Mouse (Mus musculus): ENCODE results near the gene Tmem87b. TPM values are rescaled to one million over a fixed set of nuclear protein-coding genes. Genes with fewer than 3 reads are reported as not detected.

The Tmem87b gene
- 41.1 and 43.4 TPM in 2 replicates for polyA plus RNA-seq (2015; fragmentation: Nextera tagmentation; extraction: Ambion mirVana)

DNA sequence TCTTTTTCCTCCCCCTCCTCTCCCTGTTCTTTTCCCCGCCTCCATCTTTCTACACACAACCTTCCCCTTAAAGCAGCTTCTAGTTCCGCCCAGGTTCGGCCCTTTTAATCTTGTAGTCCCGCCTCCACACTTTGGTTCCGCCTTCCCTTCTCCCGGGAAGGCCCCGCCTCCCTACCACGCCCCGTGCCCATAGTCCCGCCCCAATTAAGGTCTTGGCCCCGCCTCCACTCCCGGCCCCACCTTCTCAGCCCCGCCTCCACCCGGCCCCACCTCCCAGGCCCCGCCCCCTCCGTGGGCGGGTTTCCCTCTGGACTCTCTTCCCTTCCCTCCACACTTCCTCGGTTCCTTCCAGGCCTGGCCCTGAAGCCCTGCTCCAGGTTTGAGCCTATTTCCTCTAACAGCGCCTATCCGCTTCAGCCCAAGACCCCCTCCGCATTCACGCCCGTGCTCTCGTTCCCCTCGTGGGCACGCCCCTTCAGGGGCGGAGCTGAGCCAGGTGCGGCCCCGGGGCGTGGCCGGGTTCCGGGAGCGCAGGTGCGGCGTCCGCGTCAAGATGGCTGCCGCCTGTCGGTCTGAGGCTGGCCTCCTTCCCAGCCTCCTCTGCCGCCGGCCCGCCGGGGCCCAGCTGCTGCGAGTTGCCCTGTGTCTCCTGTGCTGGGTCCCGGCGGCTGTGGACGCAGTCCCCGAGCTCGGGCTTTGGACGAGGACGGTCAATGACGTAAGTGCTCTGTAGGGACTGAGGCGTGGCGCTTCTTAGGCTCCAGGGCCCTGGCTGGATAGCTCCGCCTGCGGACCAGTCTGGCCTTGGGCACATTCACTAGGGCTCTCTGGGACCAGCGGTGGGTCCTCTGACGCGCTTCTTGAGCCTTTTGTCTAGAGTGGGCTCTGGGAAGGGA is at the start of gene Tmem87b:
Gene Tmem87b, plus strand, starts transcription at position 333 of the 896 bp plus-strand sequence.
- H3K9ac ChIP-seq (replicated peaks): peak within 1 kb of the TSS; percentile 62
- H3K9me3 ChIP-seq: no peaks in the 10 kb centered on the region
- H3K27ac ChIP-seq (replicated peaks): peak within 1 kb of the TSS; percentile 94
- no peaks in the 10 kb centered on the region for H3K36me3 ChIP-seq
- H3K4me1 ChIP-seq: peaks cover 18% of the 10 kb centered on the region
- H3K4me2 ChIP-seq (replicated peaks): peak within 1 kb of the TSS; percentile 70
- ATAC-seq (replicated peaks): peak; percentile 97
- under 1% methylated on average over 59 of the region's 59 CpGs for WGBS
- H3K27me3 ChIP-seq: no peaks in the 10 kb centered on the region
- peak within 1 kb of the TSS; percentile 65 for H3K4me3 ChIP-seq

DNA sequence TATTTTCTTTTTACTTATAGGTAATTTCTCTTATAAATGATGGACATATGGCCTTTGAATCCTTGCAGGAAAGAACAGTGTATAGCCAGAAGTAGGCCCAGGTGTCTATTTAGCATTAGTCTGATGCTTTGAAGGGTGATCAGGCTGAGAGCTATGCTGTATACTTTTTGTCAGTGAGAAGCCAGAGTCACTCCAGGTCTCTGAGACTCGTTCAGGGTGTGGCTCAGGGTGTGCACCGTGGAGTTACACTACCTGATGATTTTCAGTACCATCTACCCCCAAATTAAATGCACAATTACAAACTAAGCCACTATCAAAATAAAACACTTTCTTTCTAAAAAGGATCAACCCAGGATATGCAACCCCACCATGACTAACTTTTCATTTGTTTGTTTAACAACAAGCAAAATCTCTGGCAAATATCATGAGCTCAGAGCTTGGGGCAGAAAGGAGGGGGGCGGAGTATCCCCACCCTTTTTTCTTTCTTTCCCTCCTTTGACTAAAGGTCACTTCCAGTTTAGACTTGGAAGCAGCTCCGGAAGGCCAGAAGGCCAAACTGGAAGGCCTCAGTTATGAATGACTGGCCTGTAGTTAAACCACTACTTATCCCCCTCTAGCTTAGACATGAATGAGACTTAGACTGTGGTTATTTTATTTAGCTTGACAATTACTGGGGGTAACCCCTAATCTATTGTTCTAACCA is 49.2 kb upstream of the Tmem87b start:
- H3K9me3 ChIP-seq: no peaks in the 10 kb centered on the region
- no peak for ATAC-seq (replicated peaks)
- WGBS: 78% methylated on average over 4 of the region's 4 CpGs
- H3K9ac ChIP-seq (replicated peaks): no peak overlapping the region
- H3K27ac ChIP-seq (replicated peaks): no peak overlapping the region
- H3K36me3 ChIP-seq: no peaks in the 10 kb centered on the region
- H3K4me3 ChIP-seq: no peak overlapping the region
- H3K4me2 ChIP-seq (replicated peaks): no peak overlapping the region
- H3K27me3 ChIP-seq: no peaks in the 10 kb centered on the region
- H3K4me1 ChIP-seq: no peaks in the 10 kb centered on the region

DNA sequence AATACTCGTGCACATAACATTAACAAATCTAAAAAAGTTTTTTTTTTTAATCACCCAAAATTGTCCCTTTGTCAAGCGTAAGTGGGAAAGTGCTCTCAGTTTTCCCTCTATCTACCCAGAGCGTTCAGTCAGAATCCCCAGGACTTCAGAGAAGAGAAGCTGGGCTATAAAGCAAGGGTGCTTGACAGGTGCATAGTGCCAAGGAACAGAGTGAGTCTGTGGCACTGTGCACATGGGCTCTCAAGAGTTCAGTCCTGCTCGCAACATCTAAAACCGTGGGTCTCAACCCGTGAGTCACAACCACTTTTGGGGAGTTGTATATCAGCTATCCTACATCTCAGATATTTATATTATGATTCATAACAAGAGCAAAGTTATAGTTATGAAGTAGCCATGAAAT is 47.4 kb upstream of the Tmem87b start:
- WGBS: 90% methylated on average over 6 of the region's 6 CpGs
- H3K9ac ChIP-seq (replicated peaks): no peak overlapping the region
- H3K27ac ChIP-seq (replicated peaks): no peak overlapping the region
- H3K4me3 ChIP-seq: no peak overlapping the region
- H3K4me1 ChIP-seq: no peaks in the 10 kb centered on the region
- no peak for ATAC-seq (replicated peaks)
- no peaks in the 10 kb centered on the region for H3K36me3 ChIP-seq
- H3K9me3 ChIP-seq: no peaks in the 10 kb centered on the region
- no peak overlapping the region for H3K4me2 ChIP-seq (replicated peaks)
- H3K27me3 ChIP-seq: no peaks in the 10 kb centered on the region

DNA sequence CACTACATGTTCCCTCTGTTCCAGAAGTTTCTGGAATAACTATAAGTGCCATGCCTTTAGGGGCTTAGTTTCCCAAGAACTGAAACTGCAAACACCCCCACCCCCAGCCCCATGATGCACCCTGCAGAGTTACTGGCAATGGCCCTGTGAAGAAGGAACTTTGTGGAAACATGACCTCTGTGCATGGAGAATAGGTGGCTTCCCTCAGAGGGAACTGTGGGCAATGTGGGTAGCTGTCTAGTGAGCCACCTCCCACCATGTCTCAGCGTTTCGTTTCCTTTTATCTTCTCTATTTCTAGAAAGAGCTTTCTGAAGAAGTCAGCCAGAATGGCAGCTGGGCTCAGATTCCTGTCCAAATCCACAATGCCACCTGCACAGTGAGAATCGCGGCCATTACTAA is 46.9 kb upstream of the Tmem87b start:
- ATAC-seq (replicated peaks): no peak
- Histone ChIP-seq H3K9ac (replicated peaks) (no peak overlapping the region), H3K27ac (replicated peaks) (no peak overlapping the region), H3K4me2 (replicated peaks) (no peak overlapping the region), H3K27me3 (no peaks in the 10 kb centered on the region), H3K9me3 (no peaks in the 10 kb centered on the region), H3K4me1 (no peaks in the 10 kb centered on the region), H3K4me3 (no peak overlapping the region), H3K36me3 (no peaks in the 10 kb centered on the region)
- WGBS: 81% methylated on average over 4 of the region's 4 CpGs

DNA sequence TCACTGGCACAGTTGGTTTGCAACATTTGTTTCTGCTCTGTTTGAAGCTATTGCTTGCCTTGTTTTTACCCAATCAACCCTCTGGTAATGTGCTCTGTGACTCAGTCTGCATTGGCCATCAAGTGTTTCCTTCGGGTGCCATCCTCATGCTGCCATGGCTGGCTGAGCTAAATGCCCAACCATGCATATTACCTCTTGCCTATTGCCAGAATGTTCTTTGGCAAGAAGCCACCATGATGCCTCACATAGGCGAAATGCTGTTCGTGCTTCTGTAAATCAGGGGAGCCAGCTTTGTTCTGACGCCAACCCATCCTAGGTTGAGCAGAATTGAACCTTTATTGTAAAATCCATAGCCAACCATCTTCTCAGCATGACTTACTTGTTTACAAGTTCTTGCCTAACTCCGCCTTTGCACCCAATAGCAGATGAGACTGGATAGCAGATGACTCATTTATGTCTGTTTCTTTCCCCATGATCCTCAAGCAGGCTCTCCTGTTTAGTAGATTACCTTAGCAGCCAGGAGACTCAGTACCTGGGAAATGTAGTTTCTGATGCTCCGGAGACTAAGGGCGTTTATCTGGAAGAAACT is 46.1 kb upstream of the Tmem87b start:
- Histone ChIP-seq H3K27ac (replicated peaks) (no peak overlapping the region), H3K9ac (replicated peaks) (no peak overlapping the region), H3K4me3 (no peak overlapping the region), H3K4me2 (replicated peaks) (no peak overlapping the region), H3K36me3 (no peaks in the 10 kb centered on the region), H3K9me3 (no peaks in the 10 kb centered on the region), H3K4me1 (no peaks in the 10 kb centered on the region), H3K27me3 (no peaks in the 10 kb centered on the region)
- 74% methylated on average over 7 of the region's 7 CpGs for WGBS
- no peak for ATAC-seq (replicated peaks)

DNA sequence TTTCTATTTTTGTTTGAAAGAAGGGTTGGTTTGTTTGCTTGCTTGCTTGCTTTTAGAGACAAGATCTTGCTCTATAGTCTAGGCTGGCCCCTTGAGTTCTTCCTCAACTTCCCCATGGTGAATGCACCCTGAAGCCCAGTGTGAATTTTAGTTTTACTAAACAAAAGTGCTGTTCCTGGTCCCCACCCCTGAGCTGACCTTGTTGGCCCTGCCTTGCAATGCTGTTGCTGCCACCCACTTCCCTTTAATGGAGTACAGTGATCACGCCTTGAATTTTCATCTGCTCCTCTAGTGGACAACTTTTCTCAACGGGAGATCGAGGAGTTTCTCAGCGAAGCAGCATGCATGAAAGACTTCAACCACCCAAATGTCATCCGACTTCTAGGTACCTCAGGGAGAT is 35.7 kb upstream of the Tmem87b start:
- Histone ChIP-seq H3K27ac (replicated peaks) (no peak overlapping the region), H3K9ac (replicated peaks) (no peak overlapping the region), H3K4me2 (replicated peaks) (no peak overlapping the region), H3K36me3 (no peaks in the 10 kb centered on the region), H3K4me1 (no peaks in the 10 kb centered on the region), H3K9me3 (no peaks in the 10 kb centered on the region), H3K27me3 (no peaks in the 10 kb centered on the region), H3K4me3 (no peak overlapping the region)
- no peak for ATAC-seq (replicated peaks)
- WGBS: 96% methylated on average over 5 of the region's 5 CpGs

DNA sequence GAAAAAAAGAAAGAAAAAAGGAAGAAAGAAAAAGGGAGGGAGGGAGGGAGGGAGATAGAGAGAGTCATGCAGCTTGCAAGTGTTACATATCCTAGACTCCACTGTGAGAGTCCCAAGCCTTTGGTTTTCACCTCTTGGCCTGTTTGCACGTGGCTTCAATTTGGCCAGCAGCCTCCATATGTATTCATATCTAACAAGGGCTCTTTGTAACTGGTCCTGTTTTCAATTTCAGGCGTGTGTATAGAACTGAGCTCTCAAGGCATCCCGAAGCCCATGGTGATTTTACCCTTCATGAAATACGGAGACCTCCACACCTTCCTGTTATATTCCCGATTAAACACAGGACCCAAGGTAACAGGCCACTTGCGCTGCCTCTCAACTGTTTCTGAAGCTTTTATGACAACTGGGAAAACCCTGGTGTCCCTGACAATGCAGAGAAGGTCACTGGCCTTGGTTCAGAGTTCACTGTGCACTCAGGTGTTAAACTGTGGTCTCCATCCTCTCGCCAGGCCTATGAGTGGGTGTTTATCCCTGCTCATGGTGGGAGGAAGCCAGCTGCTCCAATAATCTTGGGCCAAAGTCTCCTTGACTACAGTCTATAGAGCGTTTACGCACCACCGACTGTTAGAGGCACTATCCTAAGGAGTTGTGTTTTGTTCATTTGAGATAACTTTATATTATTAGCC is 34.1 kb upstream of the Tmem87b start:
- Histone ChIP-seq H3K36me3 (no peaks in the 10 kb centered on the region), H3K27ac (replicated peaks) (no peak overlapping the region), H3K4me2 (replicated peaks) (no peak overlapping the region), H3K27me3 (no peaks in the 10 kb centered on the region), H3K4me1 (no peaks in the 10 kb centered on the region), H3K9ac (replicated peaks) (no peak overlapping the region), H3K9me3 (no peaks in the 10 kb centered on the region), H3K4me3 (no peak overlapping the region)
- 85% methylated on average over 10 of the region's 10 CpGs for WGBS
- no peak for ATAC-seq (replicated peaks)

DNA sequence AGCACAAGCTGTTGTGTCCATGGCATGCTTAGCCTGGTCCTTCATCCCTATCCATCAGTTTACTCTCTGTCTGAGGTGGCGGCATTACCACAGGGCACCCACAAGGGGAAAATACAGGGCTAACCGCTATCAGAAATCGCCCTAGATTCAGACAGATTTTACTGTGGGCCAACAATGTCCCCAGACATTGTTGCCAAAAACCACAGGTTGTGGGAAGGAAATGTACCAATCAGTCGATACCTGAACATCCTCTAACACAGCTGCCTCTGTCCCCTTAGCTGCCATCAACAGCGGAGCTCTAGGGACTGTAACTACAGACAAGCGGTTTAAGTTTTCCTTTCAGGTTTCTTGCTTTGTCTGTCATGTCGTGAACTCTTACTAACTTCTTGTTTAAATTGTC is 33.1 kb upstream of the Tmem87b start:
- Histone ChIP-seq H3K4me1 (no peaks in the 10 kb centered on the region), H3K9me3 (no peaks in the 10 kb centered on the region), H3K4me3 (no peak overlapping the region), H3K27me3 (no peaks in the 10 kb centered on the region), H3K9ac (replicated peaks) (no peak overlapping the region), H3K4me2 (replicated peaks) (no peak overlapping the region), H3K27ac (replicated peaks) (no peak overlapping the region), H3K36me3 (no peaks in the 10 kb centered on the region)
- WGBS: 95% methylated on average over 7 of the region's 7 CpGs
- no peak for ATAC-seq (replicated peaks)

DNA sequence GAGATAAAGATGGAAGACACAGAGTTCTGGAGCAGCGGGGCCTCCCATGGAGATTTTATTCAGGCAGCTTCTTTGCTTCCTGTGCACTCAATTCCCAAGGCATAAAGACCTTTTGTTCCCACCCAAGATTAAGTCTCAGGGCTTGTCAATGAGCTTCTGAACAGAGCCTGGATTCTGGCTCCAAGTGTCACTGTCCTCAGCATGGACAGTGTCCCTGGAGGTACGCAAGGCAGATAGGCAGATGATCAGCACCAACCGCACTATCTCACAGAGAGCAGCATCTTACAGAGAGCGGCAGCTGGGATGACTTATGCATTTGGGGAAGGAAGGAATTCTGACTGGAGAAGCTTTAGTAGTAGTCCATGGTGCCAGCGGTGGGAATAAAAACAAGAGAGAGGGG is 31.6 kb upstream of the Tmem87b start:
- Histone ChIP-seq H3K9ac (replicated peaks) (no peak overlapping the region), H3K4me2 (replicated peaks) (no peak overlapping the region), H3K36me3 (no peaks in the 10 kb centered on the region), H3K9me3 (no peaks in the 10 kb centered on the region), H3K27ac (replicated peaks) (no peak overlapping the region), H3K27me3 (no peaks in the 10 kb centered on the region), H3K4me1 (no peaks in the 10 kb centered on the region), H3K4me3 (no peak overlapping the region)
- WGBS: 35% methylated on average over 5 of the region's 5 CpGs
- ATAC-seq (replicated peaks): no peak

DNA sequence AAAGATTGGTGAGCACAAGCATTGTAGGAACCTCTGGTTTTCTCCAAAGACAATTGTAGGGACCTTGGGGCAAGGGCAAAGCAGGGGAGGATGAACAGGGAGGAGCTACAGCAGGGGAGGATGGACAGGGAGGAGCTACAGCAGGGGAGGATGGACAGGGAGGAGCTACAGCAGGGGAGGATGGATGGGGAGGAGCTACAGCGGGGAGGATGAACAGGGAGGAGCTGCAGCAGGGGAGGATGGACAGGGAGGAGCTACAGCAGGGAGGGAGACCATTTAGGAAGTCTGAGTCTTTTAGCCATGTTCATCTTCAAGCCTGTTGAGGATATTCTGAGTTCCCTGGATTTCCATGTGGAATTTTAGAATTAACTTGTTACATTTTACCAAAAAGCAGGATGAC is 31.1 kb upstream of the Tmem87b start:
- no peak overlapping the region for H3K4me2 ChIP-seq (replicated peaks)
- no peak for ATAC-seq (replicated peaks)
- no peaks in the 10 kb centered on the region for H3K27me3 ChIP-seq
- no peaks in the 10 kb centered on the region for H3K4me1 ChIP-seq
- H3K9me3 ChIP-seq: no peaks in the 10 kb centered on the region
- H3K4me3 ChIP-seq: no peak overlapping the region
- 61% methylated on average over 1 of the region's 1 CpGs for WGBS
- H3K9ac ChIP-seq (replicated peaks): no peak overlapping the region
- no peaks in the 10 kb centered on the region for H3K36me3 ChIP-seq
- no peak overlapping the region for H3K27ac ChIP-seq (replicated peaks)

DNA sequence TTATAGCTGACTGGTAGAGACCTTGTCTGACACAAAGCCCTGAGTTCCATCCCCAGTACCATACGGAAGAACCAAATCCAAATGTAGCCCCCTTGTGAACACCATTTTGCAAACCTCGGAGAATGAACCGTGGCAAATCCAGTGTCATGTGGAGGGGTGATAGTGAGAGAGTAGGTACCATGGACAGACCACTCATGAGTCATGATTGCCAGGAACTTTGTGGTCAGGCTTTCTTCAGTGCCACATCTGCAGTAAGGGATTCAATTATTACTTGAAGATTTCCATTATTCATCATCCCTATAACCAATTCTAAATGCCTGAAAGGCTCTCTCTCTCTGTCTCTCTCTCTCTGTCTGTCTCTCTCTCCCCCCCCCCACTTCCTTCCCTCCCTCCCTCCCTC is 30.1 kb upstream of the Tmem87b start:
- Histone ChIP-seq H3K9ac (replicated peaks) (no peak overlapping the region), H3K4me1 (no peaks in the 10 kb centered on the region), H3K4me3 (no peak overlapping the region), H3K27me3 (no peaks in the 10 kb centered on the region), H3K36me3 (no peaks in the 10 kb centered on the region), H3K4me2 (replicated peaks) (no peak overlapping the region), H3K27ac (replicated peaks) (no peak overlapping the region), H3K9me3 (no peaks in the 10 kb centered on the region)
- no peak for ATAC-seq (replicated peaks)
- WGBS: 91% methylated on average over 3 of the region's 3 CpGs

All from forebrain, embryonic 15.5 days (tissue).